27 mouse cellular contexts compared by ENCODE assay signal in the genomic region with DNA sequence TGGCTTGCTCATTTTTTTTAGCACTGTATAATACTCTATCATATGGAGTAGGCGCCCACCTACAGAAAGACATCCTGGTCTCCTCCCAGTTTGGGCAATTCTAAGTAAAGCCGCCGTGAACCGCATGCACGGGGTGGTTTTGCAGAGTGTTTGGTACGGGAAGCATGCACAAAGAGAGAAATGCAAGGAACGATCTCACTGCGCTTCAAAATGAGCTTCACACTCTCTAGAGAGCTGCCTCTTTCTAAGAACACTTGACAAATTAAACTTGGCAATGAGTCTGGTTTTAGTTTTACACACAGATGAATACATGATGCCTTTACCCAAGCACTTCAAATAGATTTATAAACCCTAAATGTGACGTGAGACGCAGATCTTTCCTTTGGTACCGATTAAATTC.
"Had no signal": no experiment of that assay in that cellular context is flagged by ENCODE, and none has a peak within 500 bp of the region (broad histone marks: within the 10 kb centered on the region; RNA-seq: fewer than 3 reads in every experiment).

No protein-coding gene starts in this region.

- H3K4me1 ChIP-seq: liver, embryonic 13.5 days had no signal

- H3K27ac ChIP-seq: heart, adult 2 months; heart, embryonic 13.5 days; heart, embryonic 15.5 days; hindbrain, embryonic 12.5 days; hindbrain, embryonic 14.5 days; intestine, embryonic 15.5 days; layer of hippocampus, adult 2 months; left cerebral cortex, adult 2 months; limb, embryonic 10.5 days; limb, embryonic 12.5 days; liver, embryonic 13.5 days had no signal

- DNase-seq: gastrocnemius, postnatal 14 days; gastrocnemius, postnatal 36 days; heart, adult 11 months; heart, adult 2 months; heart, postnatal 14 days; heart, postnatal 36 days; kidney, adult 18-20 months; kidney, adult 8-10 months; kidney, postnatal 10 days; kidney, postnatal 25 days; kidney, postnatal 4 days; liver; liver, embryonic 13.5 days had no signal

- ATAC-seq: hindbrain, embryonic 16.5 days; inflammation-experienced regulatory T-cells, adult 6 months; intestine, embryonic 15.5 days; intestine, postnatal 0 days had no signal

- H3K9me3 ChIP-seq: heart, embryonic 13.5 days; heart, embryonic 15.5 days; hindbrain, embryonic 12.5 days; intestine, embryonic 15.5 days; limb, embryonic 10.5 days; limb, embryonic 12.5 days; liver, embryonic 13.5 days had no signal

- H3K36me3 ChIP-seq: heart, embryonic 13.5 days; heart, embryonic 15.5 days; hindbrain, embryonic 12.5 days; intestine, embryonic 15.5 days; limb, embryonic 10.5 days; limb, embryonic 12.5 days; liver, embryonic 13.5 days had no signal

- H3K4me3 ChIP-seq: heart, adult 2 months; heart, embryonic 13.5 days; heart, embryonic 15.5 days; hindbrain, embryonic 12.5 days; intestine, embryonic 15.5 days; layer of hippocampus, adult 2 months; left cerebral cortex, adult 2 months; limb, embryonic 10.5 days; limb, embryonic 12.5 days; liver, embryonic 13.5 days had no signal

- H3K27me3 ChIP-seq: heart, embryonic 13.5 days; heart, embryonic 15.5 days; hindbrain, embryonic 12.5 days; intestine, embryonic 15.5 days; limb, embryonic 12.5 days; liver, embryonic 13.5 days had no signal

- H3K4me2 ChIP-seq: heart, embryonic 11.5 days; heart, embryonic 13.5 days; heart, embryonic 15.5 days; hindbrain, embryonic 12.5 days; hindbrain, embryonic 14.5 days; intestine, embryonic 15.5 days; limb, embryonic 12.5 days; liver, embryonic 11.5 days; liver, embryonic 13.5 days had no signal

- H3K9ac ChIP-seq: heart, embryonic 13.5 days; heart, embryonic 15.5 days; hindbrain, embryonic 12.5 days; hindbrain, embryonic 14.5 days; intestine, embryonic 15.5 days; limb, embryonic 12.5 days; liver, embryonic 13.5 days had no signal
